Mouse (Mus musculus) thymus, postnatal 10 days (tissue): ENCODE measurements around the gene Gm20716.
"Not testable (repeated sequence)": the region's sequence is repeated elsewhere in the genome, so short reads cannot be mapped to it uniquely, and the experiment has no call there.

Experiments
- DNase-seq, 2 experiments: peaks; one replicate each; pipeline ENCODE4 v3.0.0; 2021; ENCODE audit warnings: low spot score in 2 of 2

The Gm20716 gene

DNA sequence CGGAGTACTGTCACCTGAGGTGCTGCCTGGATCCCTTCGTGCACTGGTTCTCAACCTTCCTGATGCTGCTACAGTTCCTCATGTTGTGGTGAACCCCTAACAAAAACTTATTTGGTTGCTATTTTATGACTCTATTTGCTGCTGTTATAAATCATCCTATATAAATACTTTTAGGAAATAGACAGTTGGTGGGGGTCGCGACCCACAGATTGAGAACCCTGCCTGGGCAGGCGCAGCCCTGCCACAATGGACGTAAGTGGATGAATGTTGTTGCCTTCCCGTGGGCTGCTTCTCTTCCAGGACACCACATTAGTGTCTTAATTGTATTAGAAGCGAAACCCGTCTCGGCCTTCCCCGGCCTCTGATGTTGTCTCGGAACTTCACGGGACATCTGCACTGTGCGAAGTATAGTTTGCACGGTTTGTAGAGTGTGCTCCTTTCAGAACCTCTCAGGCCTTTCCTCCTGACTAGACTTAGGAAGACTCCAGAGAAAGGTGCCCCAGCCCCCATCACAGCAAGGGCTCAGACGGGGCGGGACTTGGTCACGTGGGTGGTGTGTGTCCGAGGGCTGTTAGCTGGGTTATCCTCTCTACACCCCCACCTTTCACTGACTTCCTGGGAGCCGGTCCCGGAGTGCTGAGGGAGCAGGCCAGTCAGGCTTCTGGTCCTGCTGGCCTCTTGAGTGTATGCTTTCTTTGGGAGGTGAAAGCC lies 63.3 kb downstream of the Gm20716 start:
- no peak for DNase-seq

DNA sequence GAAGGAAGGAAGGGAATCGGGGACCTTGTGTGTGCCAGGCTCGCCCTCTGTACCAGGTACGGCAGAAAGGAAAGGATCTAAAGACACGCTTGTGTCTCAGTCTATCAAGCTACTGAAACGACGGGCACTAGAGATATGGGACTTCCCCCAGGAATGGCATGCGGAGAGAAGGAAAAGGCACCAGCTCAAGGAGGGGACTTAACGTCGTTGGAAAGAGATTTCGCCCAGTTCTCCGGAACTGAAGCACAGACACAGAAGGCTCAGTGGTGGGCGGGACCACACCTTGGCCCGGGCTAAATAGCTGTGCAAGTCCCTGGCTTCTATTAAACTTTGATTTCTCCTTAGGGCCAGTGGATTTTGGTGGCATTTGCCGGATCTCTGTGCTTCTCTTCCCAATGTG lies 68.2 kb downstream of the Gm20716 start:
- no peak for DNase-seq

DNA sequence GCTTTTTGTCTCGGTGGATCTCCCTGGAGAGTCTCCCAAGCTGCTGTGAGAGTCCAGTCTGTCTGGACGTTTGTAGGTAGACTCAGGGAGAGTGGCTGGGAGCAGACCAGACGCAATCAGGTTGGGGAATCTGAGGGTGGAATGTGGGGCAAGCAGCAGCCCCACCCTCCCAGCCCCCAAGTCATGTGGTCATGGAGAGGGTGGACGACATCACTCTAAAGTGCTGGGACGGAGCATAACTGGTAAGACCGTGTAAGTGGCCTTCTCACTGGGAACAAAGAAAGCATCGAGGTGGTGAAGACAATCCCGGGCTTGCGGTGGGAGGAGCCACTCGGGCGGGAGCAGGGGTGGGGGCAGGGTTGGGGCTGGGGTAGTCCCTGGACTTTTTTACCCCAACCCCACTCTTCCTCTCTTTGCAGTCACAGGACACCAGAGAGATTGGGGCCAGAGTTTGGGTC lies 68.6 kb downstream of the Gm20716 start:
- no peak for DNase-seq

DNA sequence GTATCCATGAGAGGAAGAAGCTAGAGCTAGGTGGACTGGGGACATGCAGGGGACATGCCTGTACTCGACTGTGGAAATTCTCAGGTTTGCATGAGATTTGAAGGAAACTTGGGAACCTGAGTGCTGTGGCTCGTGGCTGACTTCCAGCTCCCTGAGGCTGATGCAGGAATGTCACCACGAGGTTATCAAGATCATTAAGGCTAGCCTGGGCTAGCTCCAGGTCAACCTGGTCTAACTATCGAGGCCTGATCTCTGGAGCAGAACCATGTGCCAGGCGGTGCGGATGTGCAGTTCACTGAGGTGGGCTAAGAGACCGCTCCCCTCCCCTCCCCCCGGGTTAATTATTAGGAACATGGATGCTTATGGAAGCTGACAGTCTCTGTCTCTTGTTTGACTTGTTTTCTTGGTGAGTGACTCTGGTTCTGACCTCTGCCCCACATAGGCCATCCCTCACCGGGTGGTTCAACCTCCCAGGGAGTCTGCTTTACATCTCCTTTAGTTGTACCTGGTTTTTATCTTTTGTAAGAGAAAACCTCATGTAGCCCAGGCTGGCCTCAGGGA lies 69.7 kb downstream of the Gm20716 start:
- no peak for DNase-seq

DNA sequence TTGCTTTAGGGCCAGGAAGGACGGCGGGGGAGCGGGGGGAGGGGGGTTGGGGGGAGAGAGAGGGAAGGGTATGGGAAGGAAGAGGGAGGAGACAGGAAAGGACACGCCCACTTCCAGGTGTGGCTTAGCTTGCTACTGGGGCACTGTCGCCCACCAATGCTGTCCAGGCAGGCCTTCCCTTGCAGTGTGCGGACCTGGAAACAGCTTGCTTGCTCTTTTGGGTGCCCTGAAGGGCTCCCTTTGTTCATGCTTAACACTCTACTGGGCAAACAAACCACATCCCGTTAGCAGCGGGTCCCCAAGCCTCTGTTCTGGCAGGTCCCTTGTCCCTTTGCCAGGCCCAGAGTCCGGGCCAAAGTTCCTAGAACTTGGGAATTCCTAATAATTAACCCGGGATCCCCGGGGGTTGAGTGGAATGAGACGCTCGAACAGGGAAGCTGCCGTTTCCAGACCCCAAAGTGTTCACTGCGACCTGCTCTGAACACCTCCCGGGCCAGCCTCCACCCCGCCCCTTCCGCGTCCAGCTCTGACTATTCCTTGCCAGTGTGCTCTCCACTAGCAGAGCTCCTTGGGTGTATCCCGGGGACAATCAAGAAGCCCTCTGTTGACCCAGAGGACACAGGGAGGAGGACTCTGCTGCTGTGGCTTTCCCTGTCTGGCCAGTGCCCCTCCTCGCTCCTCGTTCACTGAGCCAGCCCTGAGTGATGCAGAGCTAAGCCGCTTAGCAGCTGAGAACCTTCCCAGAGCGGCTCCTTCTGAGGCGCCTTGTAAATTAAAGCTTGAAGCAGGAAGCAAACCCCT lies 71.1 kb downstream of the Gm20716 start:
- peak; percentile 33 to 49 for DNase-seq

DNA sequence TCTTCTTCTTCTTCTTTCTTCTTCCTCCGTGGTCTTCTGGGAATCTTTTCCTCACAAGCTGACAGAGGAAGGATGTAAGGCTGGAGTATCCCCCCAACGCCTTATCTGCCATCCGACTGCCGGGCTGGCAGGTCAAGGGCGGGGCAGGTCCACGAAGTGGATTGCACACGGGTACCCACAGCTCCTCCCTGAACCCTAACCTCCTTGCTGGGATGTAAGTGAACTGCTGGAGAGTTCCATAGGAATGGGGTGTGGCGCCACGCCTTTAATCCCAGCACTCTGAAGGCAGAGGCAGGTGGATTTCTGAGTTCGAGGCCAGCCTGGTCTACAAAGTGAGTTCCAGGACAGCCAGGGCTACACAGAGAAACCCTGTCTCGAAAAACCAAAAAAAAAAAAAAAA lies 72.2 kb downstream of the Gm20716 start:
- DNase-seq = not testable (repeated sequence)

DNA sequence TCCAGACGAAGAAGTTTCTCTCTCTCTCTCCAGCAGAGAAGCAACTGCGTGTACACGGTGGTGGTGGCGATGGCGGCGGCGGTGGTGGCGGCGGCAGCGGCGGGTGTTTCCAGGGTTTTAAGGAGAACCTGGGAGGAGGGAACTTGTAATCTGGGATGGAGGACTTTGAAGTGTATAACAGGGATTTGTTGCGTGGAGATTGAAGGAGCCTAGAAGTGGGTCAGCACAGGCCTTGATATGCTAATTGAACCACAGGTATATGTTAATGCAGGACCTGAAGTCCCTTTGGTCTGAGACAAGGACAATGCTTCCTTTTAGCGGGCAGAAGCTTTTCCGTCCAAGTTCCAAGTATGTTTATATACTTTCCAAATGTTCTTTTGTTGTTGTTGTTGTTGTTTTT lies 73.8 kb downstream of the Gm20716 start:
- DNase-seq = no peak

DNA sequence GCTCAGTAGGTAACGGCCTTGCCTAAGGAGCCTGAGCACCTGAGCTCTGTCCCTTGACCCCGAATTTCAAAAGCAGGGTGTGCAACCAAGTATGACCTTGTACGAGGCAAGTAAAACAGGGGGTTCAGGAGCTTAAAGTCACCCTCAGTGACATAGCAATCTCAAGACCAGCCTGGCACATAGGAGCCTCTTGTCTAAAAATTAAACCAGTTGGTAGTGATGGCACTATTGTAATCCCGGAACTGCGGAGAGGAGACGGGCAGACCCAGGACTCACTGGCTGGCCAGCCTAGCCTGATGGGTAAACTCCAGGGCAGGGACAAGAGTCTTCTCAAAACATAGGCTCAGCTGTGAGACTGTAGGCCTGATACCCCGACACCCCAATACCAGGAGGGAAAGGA lies 74.5 kb downstream of the Gm20716 start:
- DNase-seq = no peak

DNA sequence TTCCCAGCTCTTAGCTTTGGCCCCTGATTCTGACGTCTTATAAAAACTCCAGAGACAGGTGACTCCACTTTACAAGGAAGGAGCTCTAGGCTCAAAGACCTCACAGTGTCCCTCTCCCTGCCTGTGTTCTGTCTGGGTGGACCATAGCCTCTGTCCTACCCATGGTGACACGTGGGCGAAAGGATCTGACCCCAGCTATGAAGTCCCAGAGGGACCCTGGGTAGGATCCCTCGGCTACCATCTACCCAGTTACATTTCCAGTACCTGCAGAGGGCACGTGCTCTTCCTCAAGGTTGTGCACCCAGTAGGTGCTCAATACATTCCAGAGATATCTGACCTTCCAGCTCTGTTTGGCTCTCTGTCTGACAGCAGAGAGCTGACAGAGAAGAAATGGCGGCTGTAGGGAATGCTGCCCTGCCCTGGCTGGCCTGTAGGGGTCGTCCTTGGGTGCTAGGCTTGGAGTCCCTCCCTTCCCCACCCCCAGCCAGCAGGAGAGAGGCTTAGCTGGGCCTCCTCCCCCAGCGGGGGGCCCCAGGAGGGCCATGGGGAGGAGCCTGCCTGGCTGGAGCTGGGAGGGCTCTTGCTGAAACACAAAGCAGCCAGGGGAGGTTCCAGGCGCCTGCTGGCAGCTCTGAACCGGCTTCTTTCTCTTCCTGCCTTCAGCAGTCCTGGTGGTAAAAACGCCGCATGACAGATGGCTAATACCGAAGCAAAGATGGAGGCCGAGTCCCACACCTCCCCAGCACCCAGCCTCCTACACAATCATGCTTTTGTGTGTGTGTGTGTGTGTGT lies 75.9 kb downstream of the Gm20716 start:
- DNase-seq = peak; percentile 88 to 89

DNA sequence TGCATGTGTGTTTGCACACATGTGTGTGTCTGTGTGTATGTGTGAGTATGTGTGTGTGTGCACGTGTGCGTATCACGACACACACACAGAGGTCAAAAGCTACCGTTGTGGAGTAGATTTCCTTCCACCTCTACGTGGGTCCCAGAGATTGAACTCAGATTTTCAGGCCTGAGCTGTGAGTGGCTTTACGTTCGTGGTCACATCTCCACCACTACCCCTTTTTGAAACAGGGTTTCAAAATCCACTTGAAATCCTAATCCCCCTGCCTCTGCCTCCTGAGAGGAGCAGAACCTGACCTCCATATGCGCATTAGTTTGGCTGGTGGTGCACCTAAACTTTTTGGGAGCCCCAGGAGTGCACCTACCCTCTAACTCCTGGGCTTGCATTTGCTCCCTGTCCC lies 80.9 kb downstream of the Gm20716 start:
- DNase-seq = no peak

DNA sequence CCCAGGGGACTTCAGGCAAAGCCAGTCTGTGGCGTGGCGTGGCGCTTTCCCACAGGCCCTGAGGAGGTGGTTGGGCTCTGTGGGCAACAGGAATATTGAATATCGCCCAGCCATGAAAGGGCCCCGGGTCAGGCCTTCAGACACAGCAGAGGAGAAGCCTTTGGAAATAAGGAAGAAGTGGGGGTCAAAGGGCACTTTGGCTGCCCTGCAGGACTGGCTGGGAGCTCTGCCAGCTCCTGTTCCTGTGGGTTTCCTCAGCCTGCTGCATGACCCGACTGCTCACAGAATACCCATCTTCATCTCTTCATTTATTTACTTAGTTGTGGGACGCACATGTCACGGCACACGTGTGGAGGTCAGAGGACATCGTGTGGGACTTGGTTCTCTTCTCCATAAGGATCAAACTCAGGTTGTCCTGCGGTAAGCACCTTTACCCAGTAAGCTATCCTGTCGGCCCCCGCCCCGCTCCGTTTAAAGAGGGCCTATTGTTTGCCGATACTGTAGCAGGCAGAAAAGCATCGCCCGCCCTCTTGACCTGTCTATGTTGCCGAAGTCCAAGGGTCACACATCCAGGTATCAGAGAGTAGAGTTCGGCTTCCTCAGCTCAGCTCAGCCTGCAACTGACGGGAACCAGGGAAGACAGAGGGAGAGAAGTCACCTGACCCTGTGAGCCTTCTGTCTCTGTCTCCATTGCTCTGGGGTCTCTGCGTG lies 82.3 kb downstream of the Gm20716 start:
- no peak for DNase-seq

DNA sequence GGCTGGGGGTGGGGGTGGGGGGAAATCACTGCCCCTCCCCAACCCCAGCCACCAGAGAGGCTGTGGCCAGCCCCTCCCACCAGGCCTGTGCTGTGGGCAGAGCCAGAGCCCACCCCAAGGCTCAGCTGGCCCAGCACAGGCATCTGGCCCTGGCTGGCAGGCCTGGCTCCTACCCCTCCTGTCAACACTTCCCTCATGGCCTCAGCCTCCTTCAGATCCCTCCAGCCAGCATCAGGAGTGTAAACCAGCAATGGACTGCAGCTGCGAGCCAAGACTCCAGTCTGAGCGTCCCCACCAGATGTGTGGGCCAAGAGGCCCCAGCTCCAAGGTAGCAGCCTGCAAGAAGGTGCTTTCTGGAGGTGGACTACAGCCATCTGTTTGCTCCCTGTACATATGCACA lies 84.7 kb downstream of the Gm20716 start:
- no peak for DNase-seq

DNA sequence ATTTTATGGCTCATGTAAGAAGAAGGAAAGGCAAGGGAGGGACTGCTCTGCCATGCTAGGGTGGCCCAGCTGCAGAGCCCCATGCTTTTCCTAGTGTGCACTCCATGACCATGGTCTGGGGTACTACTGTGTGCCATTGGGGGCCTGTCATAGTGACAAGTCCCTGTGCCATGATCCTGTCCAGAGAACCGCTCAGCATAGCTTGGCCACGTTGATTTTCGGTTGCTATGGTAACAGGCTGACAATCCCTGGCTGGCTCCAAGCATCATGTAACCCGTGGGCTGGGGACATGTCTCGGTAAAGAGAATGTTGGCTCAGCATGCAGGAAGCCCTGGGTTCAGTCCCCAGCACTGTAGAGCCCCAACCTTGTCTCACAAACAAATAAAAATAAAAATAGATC lies 86.4 kb downstream of the Gm20716 start:
- no peak for DNase-seq

DNA sequence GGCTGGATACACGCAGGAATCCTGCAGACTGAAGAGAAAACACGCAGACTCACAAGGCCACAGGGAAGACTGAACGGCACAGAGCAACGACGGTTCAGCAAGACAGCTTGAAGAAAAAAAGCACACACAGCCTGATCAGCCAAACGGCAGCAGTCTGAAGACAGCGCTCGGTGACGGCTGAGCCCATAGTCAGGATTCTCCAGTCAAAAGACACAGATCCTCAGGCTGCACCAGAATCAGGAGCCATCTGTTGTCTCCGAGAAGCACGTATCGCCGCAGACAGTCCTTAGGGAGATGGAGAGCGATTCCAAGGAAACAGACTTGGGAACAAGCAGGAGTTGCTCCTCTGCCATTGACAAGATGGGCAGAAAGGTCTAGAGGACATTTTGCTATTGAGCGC lies 93.0 kb downstream of the Gm20716 start:
- DNase-seq = no peak
